In genomic region chr19:46318586-46319378, GRCm38 (mm10) we compare ENCODE assay signal across 9 mouse cellular contexts. TPM values are rescaled to one million over a fixed set of nuclear protein-coding genes. Genes with fewer than 3 reads are reported as not detected.
DNase-seq lines count a peak whose midpoint lies in the region; ATAC-seq and TF ChIP-seq lines count a peak whose summit lies in the region.
"Had no signal": no experiment of that assay in that cellular context is flagged by ENCODE, and none has a peak within 500 bp of the region (broad histone marks: within the 10 kb centered on the region; RNA-seq: fewer than 3 reads in every experiment).

No protein-coding gene starts in this region.

- no peak overlapping the region for H3ac ChIP-seq in myocyte (ENCODE audit: control insufficient read depth, insufficient read length)

- no peak overlapping the region for H3K9ac ChIP-seq in limb, embryonic 12.5 days (replicated peaks)

- H3K36me3 ChIP-seq in limb, embryonic 12.5 days: no peaks in the 10 kb centered on the region
- no peaks in the 10 kb centered on the region for H3K36me3 ChIP-seq in myocyte (ENCODE audit: control insufficient read depth, insufficient read depth)

- no peak for TF ChIP-seq POLR2A in myocyte (IDR thresholded peaks at IDR 0.05; ENCODE audit: insufficient read length, low read depth)

- H3K4me2 ChIP-seq in limb, embryonic 12.5 days: peak overlapping the region; percentile 39
- H3K4me2 ChIP-seq in myocyte (ENCODE audit: low read depth): peak overlapping the region; percentile 64

- DNase-seq in layer of hippocampus, adult 11-12 months (ENCODE audit: low spot score): peak; percentile 90
- DNase-seq in layer of hippocampus, adult 9-10 months (ENCODE audit: low spot score): no peak
- peak; percentile 77 to 84 for DNase-seq in cerebellum, postnatal 14 days
- peak; percentile 3 for DNase-seq in gastrocnemius, postnatal 25 days
- peak; percentile 45 for DNase-seq in kidney, adult 9 months

- H3K4me3 ChIP-seq in limb, embryonic 12.5 days (replicated peaks): peak overlapping the region; percentile 49
- H3K4me3 ChIP-seq in myocyte: no peak overlapping the region

- WGBS in limb, embryonic 12.5 days: 13% methylated on average over 16 of the region's 16 CpGs

- ATAC-seq in limb, embryonic 12.5 days (ENCODE audit: insufficient number of reproducible peaks, insufficient read depth, low FRiP score, low TSS enrichment, low read depth): no peak
- ATAC-seq in activated CD4-positive, CD25-positive, alpha-beta regulatory T cell, adult 4 months: no peak
- ATAC-seq: Patski had no signal

- no peaks in the 10 kb centered on the region for H3K9me3 ChIP-seq in limb, embryonic 12.5 days

- H3K27me3 ChIP-seq in limb, embryonic 12.5 days: peaks cover 100% of the 10 kb centered on the region
- H3K27me3 ChIP-seq in myocyte (ENCODE audit: control insufficient read depth, insufficient read depth, insufficient read length): peaks cover 43% of the 10 kb centered on the region

- H3K79me2 ChIP-seq in myocyte (ENCODE audit: control insufficient read depth, insufficient read depth): no peaks in the 10 kb centered on the region

- peaks cover 32% of the 10 kb centered on the region for H3K4me1 ChIP-seq in limb, embryonic 12.5 days (replicated peaks)

- H3K27ac ChIP-seq in limb, embryonic 12.5 days: no peak overlapping the region

TF ChIP-seq in myocyte, 11 proteins besides CTCF, POLR2A, EP300 and RAD21:
- no peak for TF ChIP-seq MYOG (IDR thresholded peaks at IDR 0.05; ENCODE audit: control insufficient read depth in 1 of 3, insufficient read depth in 1 of 3, insufficient read length in 2 of 3, low read depth in 2 of 3)
- TF ChIP-seq USF1 (IDR thresholded peaks at IDR 0.05; ENCODE audit: low read depth): no peak
- TF ChIP-seq E2F4 (IDR thresholded peaks at IDR 0.05; ENCODE audit: insufficient read depth): no peak
- TF ChIP-seq CEBPB (IDR thresholded peaks at IDR 0.05; ENCODE audit: insufficient read depth, poor library complexity, severe bottlenecking): no peak
- TF ChIP-seq TCF3 (IDR thresholded peaks at IDR 0.05; ENCODE audit: insufficient read length, low read depth): no peak
- TF ChIP-seq MAX (IDR thresholded peaks at IDR 0.05; ENCODE audit: low read depth): no peak
- no peak for TF ChIP-seq TCF12 (IDR thresholded peaks at IDR 0.05; ENCODE audit: insufficient read depth, poor library complexity, severe bottlenecking)
- no peak for TF ChIP-seq MYOD1 (IDR thresholded peaks at IDR 0.05; ENCODE audit: control insufficient read depth in 1 of 3, insufficient read length in 2 of 3, low read depth in 2 of 3)
- TF ChIP-seq POLR2AphosphoS2 (IDR thresholded peaks at IDR 0.05; ENCODE audit: insufficient read length, low read depth): no peak
- TF ChIP-seq SRF (IDR thresholded peaks at IDR 0.05; ENCODE audit: control insufficient read depth, insufficient read length, low read depth): no peak
- TF ChIP-seq REST (IDR thresholded peaks at IDR 0.05; ENCODE audit: insufficient read depth, insufficient read length): no peak

RNA-seq across cellular contexts. Expression of gene Psd, which starts 8.2 kb away (rescaled TPM):
- under 1 TPM; 0.28 to 0.54 TPM for total RNA-seq in gastrocnemius, postnatal 25 days (2021)
- 2.8 and 3.0 TPM in 2 replicates for polyA plus RNA-seq in limb, embryonic 12.5 days (2016; fragmentation: Nextera tagmentation; extraction: Ambion mirVana)
- polyA plus RNA-seq in myocyte (2012; fragmentation: generic; extraction: Trizol): 11.7 TPM
- polyA plus RNA-seq in activated CD4-positive, CD25-positive, alpha-beta regulatory T cell, adult 4 months (2017; shearing (Covaris generic)): 1 to 10 TPM; 3.4 to 4.5 TPM

RNA-seq across cellular contexts. Expression of gene Fbxl15, which starts 9.2 kb away (rescaled TPM):
- 1 to 10 TPM; 2.9 TPM for total RNA-seq in gastrocnemius, postnatal 25 days (2021)
- polyA plus RNA-seq in limb, embryonic 12.5 days (2016; fragmentation: Nextera tagmentation; extraction: Ambion mirVana): 14.3 and 14.4 TPM in 2 replicates
- 15.3 TPM for polyA plus RNA-seq in myocyte (2012; fragmentation: generic; extraction: Trizol)
- polyA plus RNA-seq in activated CD4-positive, CD25-positive, alpha-beta regulatory T cell, adult 4 months (2017; shearing (Covaris generic)): 1 to 10 TPM; 5.6 to 6.9 TPM

RNA-seq across cellular contexts. Expression of gene Nfkb2, which starts 14.7 kb away (rescaled TPM):
- total RNA-seq in gastrocnemius, postnatal 25 days (2021): 1 to 10 TPM; 7.2 to 8.5 TPM
- polyA plus RNA-seq in limb, embryonic 12.5 days (2016; fragmentation: Nextera tagmentation; extraction: Ambion mirVana): 8.5 and 9.5 TPM in 2 replicates
- 67.2 TPM for polyA plus RNA-seq in myocyte (2012; fragmentation: generic; extraction: Trizol)
- 10 to 100 TPM; 19.7 to 30.4 TPM for polyA plus RNA-seq in activated CD4-positive, CD25-positive, alpha-beta regulatory T cell, adult 4 months (2017; shearing (Covaris generic))

RNA-seq across cellular contexts. Expression of gene Cuedc2, which starts 19.7 kb away (rescaled TPM):
- 10 to 100 TPM; 56.1 to 56.5 TPM for total RNA-seq in gastrocnemius, postnatal 25 days (2021)
- polyA plus RNA-seq in limb, embryonic 12.5 days (2016; fragmentation: Nextera tagmentation; extraction: Ambion mirVana): 165 and 176 TPM in 2 replicates
- 165 TPM for polyA plus RNA-seq in myocyte (2012; fragmentation: generic; extraction: Trizol)
- 10 to 100 TPM; 40.7 to 52.4 TPM for polyA plus RNA-seq in activated CD4-positive, CD25-positive, alpha-beta regulatory T cell, adult 4 months (2017; shearing (Covaris generic))

RNA-seq across cellular contexts. Expression of gene Mfsd13a, which starts 22.1 kb away (rescaled TPM):
- 1 to 10 TPM; 1.0 to 1.2 TPM for total RNA-seq in gastrocnemius, postnatal 25 days (2021)
- 3.8 and 4.4 TPM in 2 replicates for polyA plus RNA-seq in limb, embryonic 12.5 days (2016; fragmentation: Nextera tagmentation; extraction: Ambion mirVana)
- polyA plus RNA-seq in myocyte (2012; fragmentation: generic; extraction: Trizol): 1.9 TPM
- polyA plus RNA-seq in activated CD4-positive, CD25-positive, alpha-beta regulatory T cell, adult 4 months (2017; shearing (Covaris generic)): 1 to 10 TPM; 3.9 to 7.1 TPM
